8 mouse cellular contexts compared by ENCODE assay signal in the genomic region with DNA sequence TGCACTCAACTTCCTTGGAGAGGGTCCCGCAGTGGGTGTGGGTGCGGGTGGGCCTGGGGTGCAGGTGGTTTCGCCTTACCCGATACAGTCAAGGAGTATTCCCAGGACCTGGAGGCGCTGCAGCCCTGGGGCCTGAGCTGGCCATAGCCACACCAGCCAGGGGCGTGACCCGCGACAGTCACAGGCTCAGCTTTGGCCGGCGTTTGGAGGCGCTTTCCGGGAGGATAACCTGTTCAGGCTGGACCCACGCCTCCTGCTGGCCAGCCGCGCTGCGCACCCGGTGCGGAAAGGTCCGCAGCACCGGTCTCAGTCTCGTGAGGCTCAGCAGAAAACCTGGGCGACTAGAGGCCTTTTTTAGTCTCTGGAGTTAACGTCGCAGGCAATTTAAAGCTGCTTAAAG. TPM values are rescaled to one million over a fixed set of nuclear protein-coding genes. Genes with fewer than 3 reads are reported as not detected.
DNase-seq lines count a peak whose midpoint lies in the region; ATAC-seq lines count a peak whose summit lies in the region.
"Had no signal": no experiment of that assay in that cellular context is flagged by ENCODE, and none has a peak within 500 bp of the region (broad histone marks: within the 10 kb centered on the region; RNA-seq: fewer than 3 reads in every experiment).

No protein-coding gene starts in this region.

- intact Hi-C loops in gastrocnemius, postnatal 36 days (cut with DNase I) = loop anchor here (5.0 kb wide), 1 partner anchor 277 kb away; no protein-coding TSS in a partner anchor

- no peaks in the 10 kb centered on the region for H3K9me3 ChIP-seq in liver, embryonic 13.5 days (replicated peaks)
- no peaks in the 10 kb centered on the region for H3K9me3 ChIP-seq in neural tube, embryonic 13.5 days

- H3K4me3 ChIP-seq in liver, embryonic 13.5 days (replicated peaks) = no peak overlapping the region; the same call in 1 of the 2 replicates
- H3K4me3 ChIP-seq in neural tube, embryonic 13.5 days = peak overlapping the region; percentile 29

- ATAC-seq in liver, embryonic 13.5 days (ENCODE audit: low read depth) = peak; percentile 60
- ATAC-seq in neural tube, embryonic 13.5 days (ENCODE audit: low read depth) = peak; percentile 48

- H3K27ac ChIP-seq in liver, embryonic 13.5 days = no peak overlapping the region
- H3K27ac ChIP-seq in neural tube, embryonic 13.5 days (replicated peaks) = no peak overlapping the region

- peak; percentile 64 for DNase-seq in adrenal gland, adult 2 months
- DNase-seq in cerebellum, postnatal 4 days (ENCODE audit: low spot score in 2 of 2) = peak; percentile 58 to 74
- DNase-seq in gastrocnemius, postnatal 36 days = peak; percentile 27 to 28
- DNase-seq in hindlimb bud, embryonic 11.5 days (ENCODE audit: extremely low spot score, low read depth, low spot score) = peak; percentile 5
- no peak for DNase-seq in liver, embryonic 13.5 days
- no peak for DNase-seq in c-Kit-positive CD71-positive TER-119-positive erythroid progenitor cells, embryonic 14.5 days (ENCODE audit: low spot score)

- H3K27me3 ChIP-seq in liver, embryonic 13.5 days = peaks cover 8% of the 10 kb centered on the region; the same call in 1 of the 2 replicates
- H3K27me3 ChIP-seq in neural tube, embryonic 13.5 days = peaks cover 23% of the 10 kb centered on the region

- no peak overlapping the region for H3K9ac ChIP-seq in liver, embryonic 13.5 days
- no peak overlapping the region; the same call in 1 of the 2 replicates for H3K9ac ChIP-seq in neural tube, embryonic 13.5 days

- H3K36me3 ChIP-seq in liver, embryonic 13.5 days = no peaks in the 10 kb centered on the region
- H3K36me3 ChIP-seq in neural tube, embryonic 13.5 days = no peaks in the 10 kb centered on the region

- H3K4me2 ChIP-seq in liver, embryonic 13.5 days = peak overlapping the region; percentile 41
- H3K4me2 ChIP-seq in neural tube, embryonic 13.5 days = peak overlapping the region; percentile 61

- H3K4me1 ChIP-seq in liver, embryonic 13.5 days (replicated peaks) = peaks cover 5% of the 10 kb centered on the region; the same call in 1 of the 2 replicates
- H3K4me1 ChIP-seq in neural tube, embryonic 13.5 days (replicated peaks) = peaks cover 8% of the 10 kb centered on the region

- WGBS in liver, embryonic 13.5 days (ENCODE audit: insufficient replicate concordance) = 3% methylated on average over 24 of the region's 24 CpGs
- 4% methylated on average over 24 of the region's 24 CpGs for WGBS in neural tube, embryonic 13.5 days

RNA-seq across cellular contexts. Expression of a gene that starts 12.2 kb away (rescaled TPM):
- 10 to 100 TPM in 1 of 2 experiments, under 1 TPM in 1; 0.38 to 10.9 TPM for total RNA-seq in adrenal gland, adult 2 months (2021)
- 0.63 TPM in 1 of 2 replicates, not detected in the other for polyA plus RNA-seq in adrenal gland, adult 2 months (2012; rRNA removed)
- total RNA-seq in gastrocnemius, postnatal 36 days (2021) = under 1 TPM in 1 of 2 experiments, not detected in 1; 0.36 TPM
- 255 and 310 TPM in 2 replicates for polyA plus RNA-seq in liver, embryonic 13.5 days (2015; fragmentation: Nextera tagmentation; extraction: Ambion mirVana)
- polyA plus RNA-seq in neural tube, embryonic 13.5 days (2015; fragmentation: Nextera tagmentation; extraction: Ambion mirVana) = 0.17 TPM in 1 of 2 replicates, not detected in the other
- total RNA-seq: left cerebral cortex, postnatal 10 days had no signal

RNA-seq across cellular contexts. Expression of a gene that starts 30.5 kb away (rescaled TPM):
- 10 to 100 TPM in 1 of 2 experiments, under 1 TPM in 1; 0.66 to 13.3 TPM for total RNA-seq in adrenal gland, adult 2 months (2021)
- polyA plus RNA-seq in adrenal gland, adult 2 months (2012; rRNA removed) = 0.12 TPM in 1 of 2 replicates, not detected in the other
- total RNA-seq in gastrocnemius, postnatal 36 days (2021) = under 1 TPM in 1 of 2 experiments, not detected in 1; 0.59 TPM
- polyA plus RNA-seq in liver, embryonic 13.5 days (2015; fragmentation: Nextera tagmentation; extraction: Ambion mirVana) = 276 and 332 TPM in 2 replicates
- 0.35 TPM in 1 of 2 replicates, not detected in the other for polyA plus RNA-seq in neural tube, embryonic 13.5 days (2015; fragmentation: Nextera tagmentation; extraction: Ambion mirVana)
- total RNA-seq: left cerebral cortex, postnatal 10 days had no signal

RNA-seq across cellular contexts. Expression of a gene that starts 54.3 kb away (rescaled TPM):
- total RNA-seq in adrenal gland, adult 2 months (2021) = 1 to 10 TPM in 1 of 2 experiments, under 1 TPM in 1; 0.28 to 5.6 TPM
- 0.11 TPM in 1 of 2 replicates, not detected in the other for polyA plus RNA-seq in adrenal gland, adult 2 months (2012; rRNA removed)
- under 1 TPM in 1 of 2 experiments, not detected in 1; 0.20 TPM for total RNA-seq in gastrocnemius, postnatal 36 days (2021)
- 191 and 210 TPM in 2 replicates for polyA plus RNA-seq in liver, embryonic 13.5 days (2015; fragmentation: Nextera tagmentation; extraction: Ambion mirVana)
- 0.07 and 0.08 TPM in 2 replicates for polyA plus RNA-seq in neural tube, embryonic 13.5 days (2015; fragmentation: Nextera tagmentation; extraction: Ambion mirVana)
- total RNA-seq: left cerebral cortex, postnatal 10 days had no signal

RNA-seq across cellular contexts. Expression of a gene that starts 60.0 kb away (rescaled TPM):
- 10 to 100 TPM; 49.0 to 50.2 TPM for total RNA-seq in adrenal gland, adult 2 months (2021)
- polyA plus RNA-seq in adrenal gland, adult 2 months (2012; rRNA removed) = 12.4 and 16.0 TPM in 2 replicates
- total RNA-seq in gastrocnemius, postnatal 36 days (2021) = 10 to 100 TPM; 20.6 to 22.5 TPM
- polyA plus RNA-seq in liver, embryonic 13.5 days (2015; fragmentation: Nextera tagmentation; extraction: Ambion mirVana) = 60.3 and 63.2 TPM in 2 replicates
- 109 and 110 TPM in 2 replicates for polyA plus RNA-seq in neural tube, embryonic 13.5 days (2015; fragmentation: Nextera tagmentation; extraction: Ambion mirVana)

Comparison
In these comparisons a context has a peak if more than half of its experiments do, and no peak if none do; other contexts are left out.
1. DNase-seq: peak in adrenal gland, adult 2 months (single experiment), cerebellum, postnatal 4 days (2 of 2), gastrocnemius, postnatal 36 days (2 of 2) and hindlimb bud, embryonic 11.5 days (single experiment); none in liver, embryonic 13.5 days (single experiment) and c-Kit-positive CD71-positive TER-119-positive erythroid progenitor cells, embryonic 14.5 days (single experiment).
2. RNA of a gene that starts 12.2 kb away (polyA plus RNA-seq): 255 to 310 TPM in liver, embryonic 13.5 days; 0.63 TPM in adrenal gland, adult 2 months and 0.17 TPM in neural tube, embryonic 13.5 days; every median in the first group is over 100 times any median in the second.
3. RNA of a gene that starts 30.5 kb away (polyA plus RNA-seq): 276 to 332 TPM in liver, embryonic 13.5 days; 0.35 TPM in neural tube, embryonic 13.5 days and 0.12 TPM in adrenal gland, adult 2 months; every median in the first group is over 100 times any median in the second.
4. RNA of a gene that starts 54.3 kb away (polyA plus RNA-seq): 191 to 210 TPM in liver, embryonic 13.5 days; 0.11 TPM in adrenal gland, adult 2 months and 0.07 to 0.08 TPM in neural tube, embryonic 13.5 days; every median in the first group is over 100 times any median in the second.